Mouse (Mus musculus): ENCODE measurements around the gene Slc29a3. TPM values are rescaled to one million over a fixed set of nuclear protein-coding genes. Genes with fewer than 3 reads are reported as not detected.
"Not testable (repeated sequence)": the region's sequence is repeated elsewhere in the genome, so short reads cannot be mapped to it uniquely, and the experiment has no call there.

The Slc29a3 gene
- total RNA-seq, 2 experiments from 2014 or later = 26.7 to 32.3 TPM

DNA sequence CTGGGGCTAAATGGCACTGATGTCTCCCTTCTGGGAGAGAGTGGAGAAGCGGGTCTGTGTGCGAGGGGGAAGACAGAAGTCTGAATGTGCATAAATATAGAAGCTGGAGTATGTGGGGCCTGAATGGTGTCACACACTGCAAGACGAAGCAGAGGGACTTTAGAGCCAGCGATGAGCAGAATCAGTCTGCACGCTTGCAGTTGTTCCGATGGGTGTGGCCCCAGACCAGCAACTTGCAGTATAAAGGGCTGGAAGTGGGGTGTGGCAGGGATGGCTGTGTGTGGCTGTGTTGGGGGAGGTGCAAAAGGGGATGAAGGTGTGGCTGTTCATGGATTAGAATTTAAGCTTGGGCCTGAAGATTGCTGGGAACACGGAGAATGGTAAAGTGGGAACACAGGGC lies 16.0 kb upstream of the Slc29a3 start:
- DNase-seq (ENCODE audit: low spot score in 2 of 2) = no peak

GRCm38 (mm10) chr10:60767400-60767799 lies 14.8 kb upstream of the Slc29a3 start:
- no peak for DNase-seq (ENCODE audit: low spot score in 2 of 2)

DNA sequence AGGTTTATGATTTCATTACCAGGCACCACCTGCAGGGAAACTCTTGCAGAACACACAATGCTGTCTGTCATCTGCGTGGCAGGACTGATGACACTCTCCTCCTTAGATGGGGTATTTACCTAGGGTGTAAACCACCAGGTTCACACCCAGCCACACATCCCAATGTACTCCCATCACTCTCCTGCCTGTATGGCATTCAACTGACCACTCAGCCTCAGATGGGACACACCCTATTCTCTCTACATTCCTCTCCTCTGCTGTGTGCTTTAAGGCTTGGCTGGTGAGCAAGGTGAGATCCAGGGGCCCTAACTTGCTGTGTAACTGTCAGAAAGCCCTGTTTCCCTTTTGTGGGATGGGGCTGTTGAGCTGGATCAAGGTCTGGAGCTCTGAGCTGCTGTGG lies 9.5 kb upstream of the Slc29a3 start:
- DNase-seq (ENCODE audit: low spot score in 2 of 2) = no peak

GRCm38 (mm10) chr10:60760377-60760776 lies 7.8 kb upstream of the Slc29a3 start:
- DNase-seq (ENCODE audit: low spot score in 2 of 2) = peak; percentile 67 to 89

- DNase-seq (ENCODE audit: low spot score in 2 of 2) = no peak
These were observed 4.4 kb upstream of the Slc29a3 start for GRCm38 (mm10) chr10:60756992-60757391.

DNA sequence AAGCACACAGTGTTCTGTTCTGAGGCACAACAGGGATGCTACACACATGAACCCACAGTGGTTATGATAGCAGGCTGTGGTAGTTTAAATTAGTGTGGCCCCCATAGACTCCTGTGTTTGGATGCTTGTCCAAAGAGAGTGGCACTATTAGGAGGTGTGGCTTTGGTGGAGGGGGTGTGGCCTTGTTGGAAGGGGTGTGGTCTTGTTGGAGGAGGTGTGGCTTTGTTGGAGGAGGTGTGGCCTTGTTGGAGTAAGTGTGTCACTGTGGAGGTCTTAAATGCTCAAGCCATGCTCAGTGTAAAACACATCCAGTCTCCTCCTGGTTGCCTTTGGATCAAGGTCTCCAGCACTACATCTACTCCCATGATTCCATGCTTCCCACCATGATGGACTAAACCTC lies 3.6 kb upstream of the Slc29a3 start:
- DNase-seq (ENCODE audit: low spot score in 2 of 2) = no peak

GRCm38 (mm10) chr10:60753941-60754340 lies 1.3 kb upstream of the Slc29a3 start:
- DNase-seq (ENCODE audit: low spot score in 2 of 2) = no peak

- no peak for DNase-seq (ENCODE audit: low spot score in 2 of 2)
These were observed 667 bp upstream of the Slc29a3 start for GRCm38 (mm10) chr10:60753261-60753660.

DNA sequence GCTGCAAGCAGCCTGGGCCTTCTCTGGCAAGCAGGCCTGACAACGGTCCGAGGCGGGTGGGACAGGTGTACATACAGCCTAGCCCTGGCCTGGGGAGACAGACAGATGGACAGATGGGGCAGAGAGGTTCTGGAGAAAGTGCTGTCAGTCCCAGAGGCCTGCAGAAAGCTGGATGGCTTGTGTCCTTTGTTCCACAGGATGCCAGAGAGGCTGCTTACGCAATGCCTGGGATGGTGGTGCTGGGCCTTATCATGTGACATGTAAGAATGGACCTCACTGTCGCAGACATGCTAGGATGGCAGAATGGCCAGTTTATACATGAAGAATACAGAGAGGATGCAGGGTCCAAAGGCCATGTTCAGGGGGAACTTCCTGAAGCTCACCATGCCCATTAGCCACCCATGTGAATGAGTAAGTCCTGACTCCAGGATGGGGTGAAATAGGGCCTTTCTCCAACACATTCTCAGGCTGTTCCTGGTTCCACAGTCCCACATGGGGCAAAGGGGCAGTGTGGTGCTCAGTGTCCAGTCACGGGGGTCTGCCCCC lies 4.9 kb downstream of the Slc29a3 start:
- no peak for DNase-seq (ENCODE audit: low spot score in 2 of 2)

GRCm38 (mm10) chr10:60746512-60746911 lies 6.1 kb downstream of the Slc29a3 start:
- DNase-seq (ENCODE audit: low spot score in 2 of 2) = no peak

DNA sequence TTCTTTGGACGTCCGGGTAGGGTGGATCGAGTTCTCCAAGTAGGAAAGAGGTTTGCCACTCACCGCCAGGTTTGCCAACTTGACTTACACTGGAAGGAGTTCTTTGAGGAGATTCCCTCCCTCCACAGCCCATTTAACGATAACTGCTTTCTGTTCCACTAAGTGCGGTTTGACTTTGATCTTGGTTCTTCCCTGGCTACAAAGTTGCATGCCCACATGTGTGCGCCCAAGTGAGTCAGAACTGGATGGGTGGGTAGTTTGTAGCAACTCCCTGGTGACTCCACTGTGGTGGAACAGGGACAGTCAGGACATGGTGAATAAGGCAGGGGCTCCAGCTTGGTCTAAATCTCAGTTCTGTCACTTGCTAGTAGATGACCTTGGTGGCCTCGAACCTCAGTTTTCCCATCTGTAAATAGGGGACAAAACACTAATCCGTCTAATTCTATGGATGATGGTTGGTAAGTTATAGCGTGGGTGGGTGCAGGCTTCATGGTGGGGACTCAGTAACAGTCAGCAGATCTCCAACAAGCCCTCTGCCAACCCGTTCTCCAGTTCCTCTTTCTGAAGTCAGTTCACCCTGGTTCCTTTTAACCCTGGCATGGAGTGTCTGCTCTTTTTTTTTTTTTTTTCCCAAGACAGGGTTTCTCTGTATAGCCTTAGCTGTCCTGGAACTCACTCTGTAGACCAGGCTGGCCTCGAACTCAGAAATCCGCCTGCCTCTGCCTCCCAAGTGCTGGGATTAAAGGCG lies 7.9 kb downstream of the Slc29a3 start:
- DNase-seq (ENCODE audit: low spot score in 2 of 2) = no peak

- DNase-seq (ENCODE audit: low spot score in 2 of 2) = no peak
These were observed 8.9 kb downstream of the Slc29a3 start for GRCm38 (mm10) chr10:60743681-60744080.

GRCm38 (mm10) chr10:60742942-60743341 lies 9.7 kb downstream of the Slc29a3 start:
- DNase-seq (ENCODE audit: low spot score in 2 of 2) = no peak

DNA sequence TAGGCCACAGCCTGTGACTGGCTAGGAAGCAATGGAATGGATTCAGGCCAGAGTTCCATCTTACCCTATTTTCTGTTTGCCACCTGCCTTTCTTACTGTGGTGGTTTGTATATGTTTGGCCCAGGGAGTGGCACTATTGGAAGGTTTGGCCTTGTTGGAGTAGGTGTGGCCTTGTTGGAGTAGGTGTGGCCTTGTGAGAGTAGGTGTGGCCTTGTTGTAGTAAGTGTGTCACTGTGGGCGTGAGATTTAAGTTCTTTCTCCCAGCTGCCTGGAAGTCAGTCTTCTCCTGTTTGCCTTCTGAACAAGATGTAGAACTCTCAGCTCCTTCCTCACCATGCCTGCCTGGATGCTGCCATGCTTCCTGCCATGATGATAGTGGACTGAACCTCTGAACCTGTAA lies 10.3 kb downstream of the Slc29a3 start:
- not testable (repeated sequence) for DNase-seq (ENCODE audit: low spot score in 2 of 2)

DNA sequence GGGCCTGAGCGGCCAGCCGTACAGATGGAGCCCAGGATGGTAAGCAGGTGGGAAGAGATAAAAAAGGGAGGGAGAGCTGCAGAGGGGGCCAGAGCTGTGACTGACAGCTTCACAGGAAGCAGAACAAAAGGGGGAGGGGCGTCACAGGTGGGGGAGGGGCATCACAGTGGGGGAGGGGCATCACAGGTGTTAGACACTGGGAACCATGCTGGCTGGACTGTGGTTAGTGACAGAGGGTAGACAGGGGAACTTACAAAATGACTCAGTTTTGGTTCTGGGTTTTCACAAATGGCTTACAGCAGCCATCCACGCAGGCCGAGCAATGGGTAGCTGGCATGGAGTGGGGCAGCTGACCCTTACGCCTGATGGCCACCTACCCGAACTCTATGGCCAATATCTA lies 11.2 kb downstream of the Slc29a3 start:
- DNase-seq (ENCODE audit: low spot score in 2 of 2) = no peak

DNA sequence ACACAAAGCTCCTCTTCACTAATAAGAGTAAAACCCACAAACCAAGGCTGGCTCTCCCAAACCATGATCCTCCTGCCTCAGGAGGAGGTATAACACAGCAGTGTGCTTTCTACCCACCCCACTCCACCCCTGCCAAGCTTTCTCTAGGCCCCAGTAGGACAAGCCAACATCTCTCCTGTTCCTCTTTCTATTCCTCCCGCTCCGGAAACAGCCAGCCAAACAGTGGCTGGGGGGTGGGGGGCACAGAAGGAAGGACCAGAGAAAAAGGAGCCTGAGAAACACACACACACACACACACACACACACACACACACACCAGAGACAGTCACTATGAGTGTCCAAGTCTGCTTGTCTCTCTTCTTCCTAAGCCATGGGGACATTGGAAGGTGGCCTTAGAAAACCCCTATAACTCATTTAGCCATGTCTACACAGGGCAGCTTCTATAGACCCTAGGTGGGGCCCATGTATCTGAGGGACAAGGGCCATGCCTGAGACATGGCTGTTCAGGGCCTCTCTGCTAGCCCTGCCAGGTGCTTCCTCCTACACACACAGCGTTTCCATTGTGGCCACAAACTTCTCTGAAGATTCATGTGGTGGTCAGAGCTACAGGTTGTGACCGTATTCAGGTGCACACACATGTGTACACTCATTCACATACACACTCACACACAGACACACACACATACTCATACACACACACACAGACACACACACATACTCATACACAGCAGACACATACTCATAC lies 12.8 kb downstream of the Slc29a3 start:
- DNase-seq (ENCODE audit: low spot score in 2 of 2) = no peak

DNA sequence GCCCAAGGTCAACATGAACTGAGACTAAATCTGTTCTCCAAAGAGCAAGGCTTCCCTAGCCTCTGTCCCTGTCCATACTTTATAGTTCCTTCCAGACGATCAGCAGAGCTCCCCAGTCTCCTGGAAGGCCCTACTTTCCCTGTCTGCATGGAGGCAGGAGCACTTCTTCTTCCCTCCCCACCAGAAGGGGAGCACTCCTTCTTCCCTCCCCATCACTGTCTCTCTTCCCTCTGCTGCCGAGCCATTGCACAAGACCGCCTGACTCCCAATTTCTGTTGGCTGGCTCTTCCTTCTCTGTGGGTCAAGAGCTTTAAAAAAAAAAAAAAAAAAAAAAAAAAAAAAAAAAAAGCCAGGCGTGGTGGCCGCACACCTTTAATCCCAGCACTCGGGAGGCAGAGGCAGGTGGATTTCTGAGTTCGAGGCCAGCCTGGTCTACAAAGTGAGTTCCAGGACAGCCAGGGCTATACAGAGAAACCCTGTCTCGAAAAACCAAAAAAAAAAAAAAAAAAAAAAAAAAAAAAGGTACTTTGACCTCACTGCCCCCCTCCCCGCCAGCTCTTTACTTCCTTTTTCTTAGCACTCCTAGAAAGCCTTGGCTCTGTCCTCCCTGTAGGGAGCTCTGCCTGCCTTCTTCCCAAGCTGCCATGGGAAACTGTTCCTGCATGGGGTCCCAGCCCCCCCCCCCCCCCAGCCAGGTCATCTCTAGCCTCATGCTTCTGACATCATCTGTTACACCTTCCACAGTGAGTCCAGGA lies 14.5 kb downstream of the Slc29a3 start:
- DNase-seq (ENCODE audit: low spot score in 2 of 2) = no peak

GRCm38 (mm10) chr10:60737169-60737728 lies 15.3 kb downstream of the Slc29a3 start:
- peak in 1 of 2 experiments; percentile 44 for DNase-seq (ENCODE audit: low spot score in 2 of 2)

GRCm38 (mm10) chr10:60735737-60736136 lies 16.9 kb downstream of the Slc29a3 start:
- no peak for DNase-seq (ENCODE audit: low spot score in 2 of 2)

GRCm38 (mm10) chr10:60733471-60733870 lies 19.1 kb downstream of the Slc29a3 start:
- DNase-seq (ENCODE audit: low spot score in 2 of 2) = no peak

GRCm38 (mm10) chr10:60732397-60732861 lies 20.2 kb downstream of the Slc29a3 start:
- DNase-seq (ENCODE audit: low spot score in 2 of 2) = no peak

All from adrenal gland, postnatal 4 days (tissue).